Mouse (Mus musculus) neural tube, embryonic 10.5 days (tissue): ENCODE data around the gene Cd47.

Experiments
- DNase-seq: peaks from one replicate; pipeline ENCODE4 v3.0.0-alpha.2; 2017; ENCODE audit warnings: low spot score; ENCODE audit errors: extremely low spot score

Cd47 gene

DNA sequence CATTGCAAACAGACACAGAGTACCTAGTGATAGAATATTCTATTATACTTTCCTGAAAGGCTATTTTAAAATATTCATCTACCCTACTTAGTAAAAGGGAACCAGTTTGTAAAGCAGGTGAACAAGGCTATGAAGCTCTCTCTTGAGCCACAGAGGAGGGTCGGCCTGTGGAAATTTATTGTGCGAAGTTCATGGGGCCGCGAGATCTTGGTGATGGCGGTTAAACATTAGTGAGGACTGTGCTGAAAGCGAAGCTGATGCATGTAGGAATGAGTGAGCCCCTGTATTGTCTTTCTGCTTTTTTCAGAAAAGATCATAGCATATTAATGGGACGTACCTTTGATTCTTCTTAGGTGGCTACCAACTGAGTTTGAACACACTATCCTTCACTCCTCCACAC, 147.3 kb downstream of the Cd47 start:
- no peak for DNase-seq

DNA sequence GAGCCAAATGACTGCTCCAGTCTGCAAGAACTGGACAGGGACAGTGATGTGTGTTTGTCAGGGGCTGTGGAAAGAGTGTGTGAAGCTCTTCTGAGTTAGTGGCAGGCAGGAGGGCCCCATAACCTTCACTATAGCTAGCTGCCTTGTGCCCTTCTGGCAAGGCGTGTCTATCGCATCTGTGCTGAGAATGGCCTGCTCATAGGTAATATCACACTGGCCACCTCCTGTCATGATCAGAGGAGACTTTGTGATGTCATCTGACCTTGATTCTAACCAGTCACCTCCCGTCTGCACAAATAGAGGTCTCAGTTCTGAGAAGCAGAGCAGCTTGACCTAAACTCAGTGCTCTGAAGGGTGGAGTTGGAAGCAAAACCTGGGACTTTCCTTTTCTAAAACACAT, 148.0 kb downstream of the Cd47 start:
- DNase-seq: no peak

DNA sequence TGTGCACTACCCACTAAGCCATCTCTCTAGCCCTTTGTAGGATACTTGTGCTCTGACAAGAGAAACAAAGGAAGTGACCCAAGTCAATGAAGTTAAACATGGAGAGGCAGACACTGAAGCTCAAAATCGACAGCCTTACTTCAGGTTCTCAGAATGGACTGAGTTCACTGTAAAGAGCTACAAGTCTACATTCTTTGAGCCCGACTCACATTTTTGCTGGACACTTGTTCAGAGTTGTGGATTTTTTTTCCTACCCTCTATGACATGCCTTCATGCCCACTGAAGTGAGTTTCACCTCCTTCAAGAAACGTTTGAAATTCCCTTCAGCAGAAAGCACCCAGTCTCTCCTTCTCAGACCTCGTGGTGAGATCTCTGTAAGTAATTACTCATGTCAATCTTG, 148.9 kb downstream of the Cd47 start:
- DNase-seq: no peak

DNA sequence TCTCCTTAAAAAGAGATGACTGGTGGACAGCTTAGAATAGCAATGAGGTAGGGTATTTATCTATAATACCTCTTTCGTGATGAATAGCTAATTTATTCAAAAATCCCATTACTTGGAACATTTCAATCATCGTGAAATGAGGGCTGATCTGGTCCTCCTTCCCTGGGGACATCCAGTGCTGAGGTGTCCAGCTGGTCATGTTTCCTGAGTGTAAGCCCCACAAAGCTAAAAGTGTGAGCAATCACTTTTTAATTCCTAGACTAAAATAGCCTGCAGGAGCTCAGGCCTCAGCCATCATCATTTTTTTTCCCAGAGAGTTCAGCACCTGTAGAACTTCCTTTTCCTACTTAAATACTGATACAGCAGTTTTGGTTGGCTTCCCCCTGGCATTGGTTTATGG, 150.0 kb downstream of the Cd47 start:
- DNase-seq: no peak

- DNase-seq: no peak
Observed at GRCm38 (mm10) chr16:49951288-49951691, 151.0 kb downstream of the Cd47 start.

- no peak for DNase-seq
Observed at GRCm38 (mm10) chr16:49951925-49952523, 151.7 kb downstream of the Cd47 start.

DNA sequence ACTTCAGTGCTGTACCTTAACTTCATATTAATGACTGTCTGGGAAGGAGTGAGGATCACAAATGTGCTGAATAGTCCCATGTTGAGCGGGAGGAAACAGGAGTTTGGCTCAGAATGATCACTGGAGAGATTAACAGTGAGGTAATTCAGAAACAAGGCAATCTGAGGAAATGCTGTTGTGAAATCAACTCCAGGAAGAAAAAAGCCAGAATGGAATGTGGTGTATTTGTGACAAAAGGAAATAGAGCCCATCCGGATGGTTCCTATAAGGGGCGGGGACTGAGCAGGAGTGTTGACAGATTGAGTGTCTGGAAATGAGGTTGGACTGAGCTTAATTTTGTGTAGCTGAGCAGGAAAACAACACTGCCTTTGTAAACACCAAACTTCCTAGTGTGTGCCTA, 153.5 kb downstream of the Cd47 start:
- DNase-seq: no peak

DNA sequence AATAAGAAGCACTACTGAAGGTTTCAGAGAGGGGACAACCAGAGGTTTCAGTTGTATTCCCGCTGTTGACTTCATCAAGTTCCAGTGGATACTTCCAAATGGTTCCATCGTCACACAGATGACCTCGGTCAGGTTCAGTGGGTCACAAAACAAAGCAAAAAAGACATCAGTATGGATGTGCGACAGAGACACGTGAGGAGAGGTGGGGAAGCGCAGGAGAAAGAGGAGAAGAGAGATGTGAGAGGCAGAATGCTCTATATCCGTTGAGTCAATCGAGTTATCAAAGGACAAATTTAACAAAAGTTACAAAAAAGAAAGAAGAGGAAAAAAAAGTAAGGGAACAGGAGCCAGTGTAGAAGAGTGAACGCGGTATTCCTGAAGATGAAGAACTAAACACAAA, 154.6 kb downstream of the Cd47 start:
- DNase-seq: no peak

DNA sequence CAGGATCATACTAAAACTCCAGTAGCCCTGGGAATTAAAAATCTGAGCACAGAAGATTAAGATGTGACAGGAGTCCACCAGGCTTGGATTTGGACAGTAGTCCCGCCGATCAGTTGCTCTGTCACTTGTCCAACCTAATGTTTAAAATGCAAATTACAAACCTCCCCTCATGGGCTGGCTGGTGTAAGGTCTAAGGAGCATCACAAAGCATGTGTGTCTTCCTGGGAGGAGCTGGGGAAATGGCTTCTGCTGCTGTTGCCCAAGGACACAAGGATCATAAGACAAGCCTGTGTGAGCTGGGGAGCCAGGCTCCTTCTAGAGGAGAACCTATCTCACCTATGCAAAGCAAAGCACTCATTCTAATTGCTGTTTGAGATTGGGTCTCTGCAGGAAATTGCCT, 155.0 kb downstream of the Cd47 start:
- DNase-seq: no peak

- DNase-seq: no peak
Observed at GRCm38 (mm10) chr16:49955952-49956351, 155.6 kb downstream of the Cd47 start.

DNA sequence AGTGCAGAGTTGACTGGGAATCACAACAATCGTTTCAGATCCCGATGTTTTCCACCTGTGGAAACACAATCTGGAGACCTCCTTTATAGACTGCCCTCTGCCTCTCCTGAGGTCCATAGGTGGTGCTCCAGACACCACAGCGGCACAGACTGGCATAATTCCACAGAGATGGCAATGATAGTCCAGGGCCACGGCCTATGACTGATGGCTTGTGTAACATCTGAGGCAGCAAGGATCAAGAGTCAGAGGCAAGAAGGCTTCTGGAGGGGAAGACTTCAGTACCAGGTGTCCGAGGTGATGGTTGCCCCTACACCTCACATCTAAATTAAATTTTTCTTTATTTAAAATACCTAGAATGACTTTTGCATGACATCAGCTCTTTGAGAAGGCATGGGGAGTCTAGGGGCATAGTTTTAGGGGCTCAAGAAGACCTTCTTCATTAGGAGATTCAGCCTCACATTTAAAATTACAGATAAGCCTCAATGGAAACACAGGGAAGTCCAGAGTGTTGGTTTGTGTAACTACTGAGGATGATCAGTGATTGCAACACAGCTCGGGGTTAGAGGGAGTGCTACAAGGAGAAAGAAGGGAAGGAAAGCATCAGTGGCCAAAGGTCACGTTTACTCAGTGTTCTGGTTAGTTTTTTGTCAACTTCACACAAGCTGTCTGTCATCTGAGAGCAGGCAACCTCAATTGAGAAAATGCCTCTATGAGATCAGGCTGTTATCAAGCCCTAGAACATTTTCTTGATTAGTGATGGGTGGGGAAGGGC, 156.4 kb downstream of the Cd47 start:
- no peak for DNase-seq

DNA sequence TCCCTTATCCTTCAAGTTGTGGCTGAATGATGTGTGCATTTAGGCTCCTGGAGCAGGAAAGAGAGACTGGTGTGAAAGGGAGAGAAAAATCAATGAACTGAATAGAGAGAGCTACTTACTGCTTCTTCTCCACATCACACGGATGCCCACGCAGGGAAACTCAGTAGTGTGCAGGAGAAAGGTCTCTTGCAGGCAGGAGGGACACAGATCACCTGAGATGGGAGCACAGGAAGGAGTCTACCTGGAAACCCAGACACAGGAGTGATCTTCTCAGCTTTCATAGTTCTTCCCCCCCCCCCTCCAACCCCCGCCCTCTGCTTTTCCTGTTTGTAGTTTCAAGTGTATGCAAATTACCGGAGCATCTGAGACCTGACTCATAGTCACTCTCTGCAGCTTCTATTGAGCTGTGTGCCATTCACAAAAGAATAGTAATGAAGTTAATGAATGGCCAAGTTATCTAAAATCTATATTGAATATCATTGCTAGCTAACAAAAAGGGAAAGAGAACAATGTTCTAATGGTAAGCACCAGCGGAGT, 158.6 kb downstream of the Cd47 start:
- DNase-seq: no peak

DNA sequence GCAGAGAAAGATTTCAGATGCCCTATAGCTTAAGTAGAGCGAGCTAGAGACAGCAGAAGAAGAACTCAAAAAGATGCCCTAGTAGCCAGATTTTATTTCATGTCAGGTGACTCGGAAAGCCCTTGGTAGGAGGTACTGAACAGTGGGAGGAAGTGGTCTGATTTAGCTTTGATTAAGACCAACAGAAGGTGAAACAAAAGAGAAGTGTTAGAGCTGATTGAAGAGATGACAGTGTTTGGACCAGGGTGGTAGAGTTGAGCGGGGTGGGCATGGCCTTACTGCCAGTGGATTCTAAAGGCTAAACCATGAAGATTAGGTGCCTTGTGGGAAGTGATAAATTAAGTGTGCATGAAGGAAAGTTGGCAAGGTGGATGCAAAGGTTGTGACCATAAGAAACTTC, 162.0 kb downstream of the Cd47 start:
- no peak for DNase-seq

GRCm38 (mm10) chr16:49964321-49964986, 164.1 kb downstream of the Cd47 start:
- no peak for DNase-seq
